Mouse (Mus musculus): ENCODE measurements around the gene Rpap2.

Gene Rpap2

DNA sequence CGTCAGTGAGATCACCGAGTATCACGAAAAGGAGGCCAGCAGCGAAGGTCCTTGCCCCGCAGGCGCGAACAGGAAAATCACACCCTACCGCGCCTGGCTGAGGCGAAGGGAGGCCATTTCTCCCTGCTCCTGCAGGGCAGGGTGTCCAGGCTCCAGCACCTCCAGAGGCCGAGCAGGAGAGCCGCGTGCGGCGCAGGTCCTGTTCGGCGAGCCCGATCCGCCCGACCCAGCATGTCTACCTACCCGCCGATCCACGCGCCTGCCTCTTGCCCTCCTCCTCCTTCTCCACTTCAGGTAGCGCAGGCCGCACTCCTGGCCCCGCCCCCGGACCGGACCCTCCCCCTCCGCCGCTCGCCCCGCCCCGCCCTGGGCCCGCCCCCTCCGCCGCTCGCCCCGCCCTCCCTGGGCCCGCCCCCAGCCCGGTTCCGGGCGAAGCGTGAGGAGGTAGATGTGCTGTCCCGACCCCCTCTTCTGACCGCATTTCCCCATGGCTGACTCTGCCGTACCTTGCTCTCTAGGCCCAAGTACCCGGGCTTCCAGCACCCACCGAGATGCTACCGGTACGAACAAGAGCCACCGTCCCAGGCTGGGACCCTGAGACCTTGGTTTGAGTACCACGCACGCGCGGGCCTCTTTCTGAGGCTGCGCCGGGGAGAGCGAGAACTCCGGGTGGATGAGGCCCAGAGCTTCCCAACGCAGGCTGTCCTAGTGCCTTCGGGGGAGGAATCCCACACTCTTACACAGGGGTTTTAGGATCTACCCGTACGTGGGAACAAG, at the start of gene Rpap2, which contains the start of gene Glmn:
Gene Rpap2, plus strand, starts transcription at position 73 of the 777 bp plus-strand sequence.
Gene Glmn, minus strand, starts transcription at position 588 of the 777 bp plus-strand sequence.
- DNase-seq (ENCODE audit: low spot score in 2 of 2): peak; percentile 86

DNA sequence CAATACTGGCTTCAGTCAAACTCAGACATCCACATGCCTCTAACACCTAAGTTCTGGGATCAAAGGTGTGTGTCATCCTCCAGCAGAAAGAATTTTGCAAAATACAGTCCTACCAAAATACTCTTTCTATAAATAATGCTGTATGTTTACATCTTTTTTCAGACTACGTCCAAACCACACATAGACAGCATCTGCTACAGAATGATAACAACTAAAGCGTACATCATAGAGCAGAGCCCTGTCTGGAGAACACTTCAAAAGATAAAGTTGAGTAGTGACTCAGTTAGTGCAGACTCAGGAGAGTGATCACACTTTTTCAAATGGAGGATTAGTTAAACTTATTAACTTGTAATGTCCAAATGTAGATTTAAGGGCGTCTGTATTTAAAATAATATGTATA, 49.2 kb upstream of the Rpap2 start:
- no peak for DNase-seq (ENCODE audit: low spot score in 2 of 2)

DNA sequence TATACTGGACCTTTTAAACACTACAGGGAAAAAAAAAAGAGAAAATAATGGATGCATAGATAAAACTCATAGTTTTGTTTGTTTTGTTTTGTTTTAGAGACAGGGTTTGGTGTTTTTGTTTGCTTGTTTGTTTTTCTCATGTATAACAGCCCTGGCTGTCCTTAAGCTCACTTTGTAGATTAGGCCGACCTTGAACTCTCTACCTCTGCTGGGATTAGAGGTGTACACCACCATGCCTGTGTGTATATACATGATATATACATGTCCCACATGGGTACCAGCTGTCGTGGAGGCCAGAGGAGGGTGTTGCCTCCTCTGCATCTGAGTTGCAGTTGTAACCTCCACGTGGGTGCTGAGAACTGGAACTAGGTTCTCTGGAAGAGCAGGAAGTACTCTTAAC, 48.7 kb upstream of the Rpap2 start:
- DNase-seq (ENCODE audit: low spot score in 2 of 2): no peak

DNA sequence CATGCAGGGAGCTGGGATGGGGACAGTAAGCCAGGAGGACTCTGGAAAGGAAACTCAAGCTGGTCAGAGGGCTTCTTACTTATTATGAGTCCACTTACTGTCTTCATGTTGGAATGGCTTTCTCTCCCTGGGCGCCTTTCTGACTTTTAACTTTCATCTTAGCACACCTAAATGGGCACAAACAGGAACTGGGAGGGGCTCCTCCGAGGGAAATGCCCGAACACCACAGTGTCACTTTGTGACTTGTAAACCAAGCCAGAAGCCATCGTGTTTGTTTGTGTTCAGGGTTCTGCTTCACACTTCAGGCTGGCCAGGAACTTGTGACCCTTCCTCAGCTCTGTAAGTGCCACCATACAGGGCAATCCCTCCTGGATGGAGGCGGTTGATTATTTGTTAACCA, 42.8 kb upstream of the Rpap2 start:
- DNase-seq (ENCODE audit: low spot score in 2 of 2): no peak

DNA sequence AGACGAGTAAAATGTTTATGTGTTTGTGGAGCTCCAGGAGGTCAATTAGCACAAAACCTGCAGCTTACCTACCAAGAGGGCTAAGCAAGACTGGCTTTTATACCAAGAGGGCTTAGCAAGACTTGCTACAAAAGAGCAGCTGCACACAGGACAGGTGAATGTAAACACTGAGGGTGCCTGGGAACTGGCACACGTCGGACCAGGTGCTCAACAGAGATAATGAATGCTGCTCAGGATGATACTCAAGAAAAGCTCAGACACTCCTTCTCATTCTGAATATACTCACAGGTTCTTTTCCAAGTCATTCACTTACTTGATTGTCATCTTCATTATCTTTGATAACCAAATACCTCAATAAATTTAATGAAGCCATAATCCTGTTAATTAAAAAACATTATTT, 40.2 kb upstream of the Rpap2 start:
- DNase-seq (ENCODE audit: low spot score in 2 of 2): no peak

DNA sequence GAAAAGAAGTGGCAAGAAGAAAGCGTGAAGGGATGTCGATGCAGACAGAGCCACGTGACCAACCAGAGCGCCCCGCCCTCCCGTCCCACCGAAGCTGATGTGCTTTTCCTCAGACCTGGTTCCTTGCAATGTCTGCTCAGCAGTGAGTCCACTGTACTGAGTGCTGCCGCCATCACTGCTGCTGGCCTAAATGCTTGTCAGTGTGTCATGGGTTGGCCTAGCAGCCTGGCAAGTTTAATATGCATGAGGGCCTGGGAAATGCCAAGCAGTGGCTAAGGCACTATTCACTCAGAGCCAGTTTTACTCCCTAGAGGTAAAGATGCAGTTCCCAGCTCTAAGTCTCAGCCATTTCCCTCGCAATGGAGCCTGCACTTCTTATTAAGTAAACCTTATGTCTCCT, 28.0 kb upstream of the Rpap2 start:
- DNase-seq (ENCODE audit: low spot score in 2 of 2): peak in 1 of 2 experiments; percentile 16

DNA sequence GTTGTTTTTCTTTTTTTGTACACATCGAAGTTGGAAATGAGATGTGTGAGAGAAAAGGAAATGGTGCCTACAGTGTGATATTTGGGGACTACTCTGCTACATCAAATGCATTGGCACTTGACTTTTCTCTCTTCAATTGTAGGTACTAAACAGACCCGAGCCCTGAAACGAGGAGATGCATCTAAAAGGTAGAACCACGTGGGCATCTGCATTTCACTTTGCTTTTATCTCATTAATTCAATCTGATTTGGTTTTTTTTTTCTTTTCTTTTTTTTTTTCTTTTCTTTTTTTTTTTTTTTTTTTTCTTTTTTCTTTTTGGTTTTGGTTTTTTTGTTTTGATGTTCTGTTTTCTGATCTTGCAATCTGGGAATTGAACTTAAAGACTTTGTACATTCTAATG, 1.2 kb downstream of the Rpap2 start:
- no peak for DNase-seq (ENCODE audit: low spot score in 2 of 2)

DNA sequence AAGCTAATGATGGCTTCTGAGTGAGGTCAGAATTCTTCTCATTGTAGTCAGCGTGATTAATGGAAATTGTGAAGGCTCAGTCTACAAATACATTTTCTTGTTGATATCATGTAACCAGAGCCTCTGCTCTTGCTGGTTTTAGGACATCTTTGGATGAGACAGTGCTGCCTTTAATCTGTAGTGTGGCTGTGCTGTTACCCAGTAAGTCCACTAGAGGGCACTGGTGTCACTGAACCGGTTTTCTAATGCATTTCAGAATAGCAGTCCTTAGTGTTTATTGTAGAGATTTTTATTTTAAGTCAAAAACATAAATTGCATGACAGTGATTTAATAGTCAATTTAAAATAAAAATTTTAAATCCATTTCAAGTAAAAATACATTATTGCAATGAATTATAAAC, 14.1 kb downstream of the Rpap2 start:
- peak; percentile 46 to 73 for DNase-seq (ENCODE audit: low spot score in 2 of 2)

DNA sequence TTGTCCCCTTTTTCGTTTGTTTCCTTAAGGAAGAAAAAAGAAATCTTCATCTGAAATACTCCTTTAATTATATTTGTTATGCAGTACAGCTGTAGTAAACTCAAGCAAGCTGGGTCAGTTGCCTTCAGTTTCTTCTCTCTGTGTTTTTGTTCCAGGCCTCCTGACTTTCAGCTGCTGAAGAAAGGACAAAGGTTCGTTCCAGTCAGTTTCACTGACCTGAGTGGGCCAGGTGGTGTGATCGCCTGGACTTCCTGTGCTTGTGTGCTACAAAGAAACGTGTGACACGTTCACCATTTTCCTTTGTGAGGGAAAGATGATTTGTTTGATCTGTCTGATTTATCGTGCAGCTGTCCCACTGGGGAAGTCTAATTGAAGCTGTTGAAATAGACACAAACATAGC, 20.8 kb downstream of the Rpap2 start:
- no peak for DNase-seq (ENCODE audit: low spot score in 2 of 2)

DNA sequence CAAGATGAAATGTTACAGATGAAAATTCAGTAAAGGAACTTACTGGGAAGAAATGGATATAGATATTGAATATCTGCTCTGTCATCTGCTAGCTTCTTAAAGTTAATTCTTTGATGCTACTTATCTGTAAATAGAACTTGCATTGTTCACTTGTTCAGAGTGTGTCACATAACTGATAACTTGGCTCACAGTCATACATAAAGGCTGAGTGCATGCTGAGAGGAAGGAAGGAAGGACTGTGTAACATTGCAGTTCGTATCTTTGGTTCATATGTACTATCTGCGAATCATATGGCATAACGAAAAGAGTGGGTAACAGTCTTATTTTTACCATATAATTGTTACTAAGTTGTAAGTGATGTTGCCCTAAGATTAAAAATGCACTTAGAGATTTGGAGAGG, 24.2 kb downstream of the Rpap2 start:
- no peak for DNase-seq (ENCODE audit: low spot score in 2 of 2)

DNA sequence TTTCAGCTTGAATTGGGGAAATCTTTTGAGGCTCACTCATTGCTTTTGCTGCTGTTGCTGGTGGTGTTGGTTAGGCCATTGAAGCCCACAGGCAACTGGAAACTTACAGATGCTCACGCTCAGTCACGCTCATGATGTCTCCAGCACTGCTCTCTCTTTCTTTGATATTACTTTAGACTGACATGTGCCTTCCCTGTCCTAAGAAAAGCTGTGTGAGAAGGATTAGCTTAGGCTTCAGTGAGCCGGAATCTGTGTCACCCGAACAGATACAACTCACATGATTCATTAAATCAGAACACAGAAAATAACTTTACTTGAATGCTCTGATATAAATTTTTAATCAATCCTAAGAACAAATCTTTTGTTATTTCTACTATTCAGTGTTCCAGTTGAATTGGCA, 36.5 kb downstream of the Rpap2 start:
- DNase-seq (ENCODE audit: low spot score in 2 of 2): no peak

DNA sequence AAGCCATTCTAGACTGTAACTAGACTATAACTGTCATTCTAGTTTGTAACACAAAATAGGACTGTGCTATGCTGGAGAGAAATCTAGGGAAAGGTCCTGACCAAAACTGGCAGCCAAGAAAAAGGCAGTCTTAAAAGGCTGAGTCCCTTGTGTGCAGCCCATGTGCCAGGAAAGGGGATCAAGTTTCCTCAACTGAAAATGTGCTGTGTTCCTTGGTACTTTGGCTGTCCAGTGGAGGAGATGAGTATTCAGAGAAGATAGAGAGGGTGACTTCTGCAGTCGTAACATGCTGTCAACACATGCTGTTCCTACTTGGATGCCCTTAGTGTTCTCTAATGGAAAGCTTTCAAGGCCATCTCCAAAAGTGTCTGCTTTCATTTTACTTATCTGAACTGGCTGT, 39.9 kb downstream of the Rpap2 start:
- DNase-seq (ENCODE audit: low spot score in 2 of 2): no peak

DNA sequence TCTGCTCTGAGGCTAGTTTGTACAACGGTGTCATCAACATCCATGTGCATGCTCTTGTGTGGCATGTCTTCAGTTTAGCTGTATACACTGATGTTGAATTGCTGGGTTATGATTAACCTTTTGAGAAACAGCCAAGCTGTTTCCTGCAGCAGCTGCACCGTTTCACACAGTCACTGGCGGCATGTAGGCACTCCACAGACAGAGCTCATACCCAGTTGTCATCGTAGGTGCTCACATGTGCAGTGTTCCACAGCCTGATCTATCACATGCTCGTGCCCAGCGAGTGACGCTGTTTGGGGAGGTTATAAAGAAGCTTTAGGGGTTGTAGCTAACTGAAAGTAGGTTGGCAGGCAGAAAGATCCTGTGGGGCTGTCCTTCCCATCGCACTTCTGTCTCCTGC, 41.2 kb downstream of the Rpap2 start:
- peak in 1 of 2 experiments; percentile 4 for DNase-seq (ENCODE audit: low spot score in 2 of 2)

DNA sequence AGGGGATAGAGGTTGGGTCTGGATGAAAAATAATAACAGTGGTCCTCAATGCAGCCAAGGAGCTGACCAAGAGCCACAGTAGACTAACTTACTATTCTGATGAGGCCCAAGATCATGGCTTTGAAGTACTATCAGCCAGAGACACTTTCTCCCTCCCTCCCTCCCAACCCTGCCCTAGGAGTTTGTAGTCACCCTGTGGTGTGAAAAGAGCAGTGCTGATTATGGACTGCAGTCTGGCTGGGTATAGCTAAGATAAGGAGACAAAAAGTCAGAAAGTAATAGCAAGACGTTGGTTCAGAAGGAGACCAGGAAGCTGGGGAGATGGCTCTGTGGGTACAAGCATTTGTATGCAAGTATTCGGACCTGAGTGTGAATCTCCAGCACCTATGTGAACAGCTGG, 47.4 kb downstream of the Rpap2 start:
- DNase-seq (ENCODE audit: low spot score in 2 of 2): no peak

DNA sequence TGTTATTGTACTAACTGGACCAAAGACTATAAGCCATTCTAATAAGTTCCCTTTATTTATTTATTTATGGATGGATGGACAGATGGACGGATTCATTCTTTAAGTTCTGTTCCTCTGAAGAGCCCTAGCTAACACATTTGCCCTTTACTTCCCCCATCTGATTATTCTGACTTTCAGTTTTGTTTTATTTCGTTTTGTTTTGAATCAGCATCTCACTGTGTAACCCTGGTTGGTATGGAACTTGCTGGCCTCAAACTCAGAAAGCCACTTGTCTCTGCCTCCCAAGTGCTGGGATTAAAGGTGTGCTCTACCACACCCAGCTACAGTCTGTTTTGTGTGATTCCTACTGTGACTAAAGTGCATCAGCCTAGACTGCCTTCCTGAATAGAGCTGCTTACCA, 48.8 kb downstream of the Rpap2 start:
- no peak for DNase-seq (ENCODE audit: low spot score in 2 of 2)

DNA sequence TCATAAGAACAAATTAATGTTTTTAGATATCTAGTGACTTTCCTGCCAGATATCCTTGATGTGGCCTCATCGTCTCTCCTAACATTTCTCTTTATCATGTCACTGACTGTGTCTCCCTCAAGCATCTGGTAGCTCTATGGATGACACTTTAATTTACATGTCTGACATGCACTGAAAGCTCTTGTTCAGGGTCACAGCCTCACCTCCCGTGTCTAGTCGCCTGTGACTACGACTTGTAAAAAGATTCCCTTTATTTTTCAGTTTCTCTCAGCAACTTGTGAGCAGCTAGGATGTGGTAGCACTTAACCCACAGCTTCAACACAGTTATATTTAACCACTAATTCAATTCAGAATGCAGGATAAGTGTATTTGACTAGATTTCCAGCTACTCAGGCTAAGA, 50.4 kb downstream of the Rpap2 start:
- DNase-seq (ENCODE audit: low spot score in 2 of 2): no peak

DNA sequence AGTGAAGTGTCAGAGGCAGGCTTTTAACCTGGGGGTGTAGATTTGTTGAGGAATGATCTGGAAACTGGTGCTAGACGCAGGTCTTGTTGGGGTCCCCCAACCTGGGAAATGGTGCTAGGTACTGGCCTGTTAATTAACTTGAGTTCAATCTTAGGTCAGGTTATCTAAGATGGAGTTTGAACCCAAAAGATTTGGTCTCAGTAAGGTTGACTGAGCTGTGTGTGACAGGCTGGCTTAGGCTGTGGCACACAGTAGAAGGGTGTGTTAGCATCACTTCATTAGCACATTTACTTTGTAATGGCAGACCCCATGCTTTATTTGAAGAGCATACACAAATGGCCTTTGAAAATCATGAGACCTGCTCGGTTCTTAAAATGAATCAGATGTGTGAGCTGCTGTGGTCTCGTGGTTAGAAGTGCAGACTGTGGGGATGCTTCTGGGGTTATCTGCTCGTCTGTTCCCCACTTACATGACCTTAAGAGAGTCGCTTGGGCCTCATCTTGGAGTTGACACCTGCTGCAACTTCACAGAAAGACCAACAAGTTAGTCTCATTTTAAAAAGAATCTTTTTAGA, 51.5 kb downstream of the Rpap2 start:
- DNase-seq (ENCODE audit: low spot score in 2 of 2): no peak

DNA sequence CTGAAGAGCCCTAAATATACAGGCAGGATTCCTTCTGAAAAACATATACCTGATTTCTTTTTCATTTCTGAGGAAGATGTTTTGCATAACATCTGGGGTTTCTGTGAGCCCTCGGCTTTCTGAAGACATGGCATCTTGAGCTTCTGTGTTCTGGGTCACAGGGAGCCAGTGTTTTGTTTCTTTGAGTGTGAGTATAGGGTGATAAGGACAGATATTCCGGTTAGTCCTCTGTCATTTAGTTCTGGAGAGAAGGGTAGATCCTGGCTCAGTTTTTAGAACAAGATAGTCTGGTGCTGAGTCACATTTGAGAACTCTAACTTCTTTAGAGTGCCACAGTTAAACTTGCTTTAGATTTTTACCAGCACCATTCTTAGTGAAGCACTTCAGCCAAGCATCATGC, 52.5 kb downstream of the Rpap2 start:
- no peak for DNase-seq (ENCODE audit: low spot score in 2 of 2)

DNA sequence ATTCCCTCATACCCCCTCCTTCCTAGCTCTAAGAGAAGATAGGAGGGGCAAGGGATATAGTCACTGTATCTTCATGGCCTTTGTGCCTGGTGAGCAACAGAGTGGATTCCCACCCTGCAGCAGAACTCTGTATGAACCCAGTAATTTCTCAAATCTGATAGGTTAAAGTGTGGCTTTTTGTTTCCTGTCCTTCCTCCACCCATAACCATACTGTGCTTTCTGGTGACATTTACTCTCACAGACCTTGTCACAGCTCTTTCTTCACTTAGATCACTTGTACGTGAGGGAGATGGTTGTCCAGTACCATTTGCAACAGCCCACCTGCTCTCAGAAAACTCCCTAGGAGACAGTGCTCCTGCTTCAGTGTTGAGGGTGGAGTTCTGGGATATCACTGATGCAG, 53.3 kb downstream of the Rpap2 start:
- no peak for DNase-seq (ENCODE audit: low spot score in 2 of 2)

DNA sequence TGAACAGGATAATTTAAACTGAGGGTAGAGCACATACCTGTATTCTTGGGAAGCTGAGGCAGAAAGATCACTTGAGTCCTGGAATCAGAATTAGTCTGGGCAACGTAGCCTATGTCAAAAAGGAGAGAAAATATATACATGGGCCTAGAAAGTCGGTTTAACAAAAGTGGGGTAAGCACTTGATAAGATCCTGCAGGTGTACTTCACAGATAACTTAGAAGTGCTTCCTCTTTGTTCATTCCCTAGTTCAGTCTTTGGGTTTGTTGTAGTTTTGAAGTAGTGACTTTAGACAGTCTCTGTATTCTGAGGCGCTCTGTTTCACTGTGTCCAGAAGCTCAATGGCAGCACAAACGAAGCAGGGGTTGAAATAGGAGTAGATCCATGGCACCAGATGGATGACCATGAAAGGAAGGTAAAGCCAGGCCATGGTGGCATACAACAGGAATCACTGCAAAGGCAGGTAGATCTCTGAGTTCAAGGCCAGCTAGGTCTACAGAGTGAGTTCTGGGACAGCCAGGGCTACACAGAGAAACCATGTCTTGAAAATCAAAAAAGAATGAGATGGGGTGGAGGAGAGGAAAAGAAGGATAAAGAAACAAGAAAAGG, 55.0 kb downstream of the Rpap2 start:
- DNase-seq (ENCODE audit: low spot score in 2 of 2): no peak

DNA sequence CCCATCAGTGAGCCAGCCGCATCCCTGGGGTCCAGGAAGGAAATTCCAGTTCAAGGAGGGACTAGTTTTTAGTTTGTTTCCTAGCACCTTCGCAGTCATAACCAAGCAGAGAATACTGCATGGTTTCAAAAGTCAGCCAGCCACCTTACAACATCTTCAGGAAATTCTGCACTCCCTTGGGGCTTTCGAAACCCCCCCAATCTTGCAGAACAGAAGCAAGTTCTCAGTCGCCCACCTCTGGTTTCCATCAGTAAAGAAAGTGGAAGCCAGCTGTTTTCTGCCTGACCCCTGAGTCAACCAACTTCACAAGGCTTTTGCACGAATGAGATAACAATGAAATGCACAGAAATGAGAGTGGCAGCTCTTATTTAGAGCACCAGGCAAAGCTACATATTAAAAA, 81.2 kb downstream of the Rpap2 start:
- no peak for DNase-seq (ENCODE audit: low spot score in 2 of 2)

DNA sequence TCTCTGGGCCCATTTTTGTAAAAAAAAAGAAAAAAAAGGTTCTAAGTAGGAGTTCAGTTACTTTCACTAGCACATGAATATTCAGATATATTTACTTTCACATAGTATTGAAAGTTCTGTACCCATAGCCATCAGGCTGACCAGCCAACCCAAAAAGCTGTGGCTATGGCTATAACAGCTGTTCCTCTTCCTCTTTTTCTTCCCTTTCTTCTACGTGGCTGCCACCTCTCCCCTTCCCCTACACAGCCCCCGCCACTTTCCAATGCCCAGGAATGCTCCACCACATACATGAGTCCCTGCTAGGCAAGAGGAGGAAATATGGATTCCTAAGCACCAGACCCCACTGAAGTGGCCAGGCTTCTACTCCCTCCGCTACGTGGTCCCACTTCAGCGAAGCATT, 84.1 kb downstream of the Rpap2 start:
- no peak for DNase-seq (ENCODE audit: low spot score in 2 of 2)

DNA sequence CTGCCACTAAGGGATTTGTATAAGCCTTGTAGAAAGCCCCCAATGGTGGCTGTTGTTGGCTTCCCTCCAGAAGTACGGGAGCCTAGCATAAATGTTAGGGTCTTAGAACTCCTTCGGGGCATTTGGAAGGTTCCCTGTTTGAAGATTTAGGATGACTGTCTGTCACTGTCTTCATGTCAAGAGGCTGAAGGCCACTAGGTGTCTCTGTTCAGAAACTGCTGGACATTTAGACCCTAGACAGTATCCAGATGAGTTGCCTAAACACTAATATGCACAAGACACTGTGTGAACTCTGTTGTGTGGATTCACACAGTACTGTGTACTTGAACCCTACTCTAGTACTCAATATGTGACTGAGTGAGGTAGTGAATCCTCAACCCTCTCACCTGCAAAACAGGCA, 87.2 kb downstream of the Rpap2 start:
- DNase-seq (ENCODE audit: low spot score in 2 of 2): no peak
